Mouse (Mus musculus): ENCODE data around the gene Pfkp.

The Pfkp gene

DNA sequence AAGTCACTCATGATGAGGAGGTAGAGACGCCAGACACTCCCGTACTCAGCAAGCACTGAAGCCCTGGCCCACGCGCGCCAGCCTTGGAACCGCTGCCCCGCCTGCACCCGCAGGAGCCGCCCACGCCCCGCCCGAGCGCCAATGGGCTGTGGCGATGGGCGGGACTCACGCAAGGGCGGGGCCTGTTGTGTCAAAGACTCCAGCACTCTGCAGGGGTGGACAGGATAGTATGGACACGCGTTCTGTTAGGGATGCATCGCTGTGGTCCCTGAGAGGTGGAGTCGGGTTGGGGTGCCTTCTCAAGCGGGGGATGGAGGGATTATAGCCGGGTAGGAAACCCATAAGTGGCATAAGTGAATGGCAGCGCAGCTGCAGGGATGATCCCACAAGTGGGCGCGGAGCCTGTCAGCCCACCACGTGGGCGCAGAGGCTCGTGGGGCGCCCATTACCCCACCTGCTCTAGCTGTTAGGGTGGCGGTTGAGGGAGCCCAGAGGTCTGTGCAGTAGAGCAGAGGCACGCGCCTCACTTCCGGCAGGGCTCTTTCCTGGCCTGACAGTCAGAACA is at the start of gene Pfkp:
Gene Pfkp (minus strand): TSS at position 109 of the 565 bp plus-strand sequence.
- DNase-seq, result peak; percentile 85

DNA sequence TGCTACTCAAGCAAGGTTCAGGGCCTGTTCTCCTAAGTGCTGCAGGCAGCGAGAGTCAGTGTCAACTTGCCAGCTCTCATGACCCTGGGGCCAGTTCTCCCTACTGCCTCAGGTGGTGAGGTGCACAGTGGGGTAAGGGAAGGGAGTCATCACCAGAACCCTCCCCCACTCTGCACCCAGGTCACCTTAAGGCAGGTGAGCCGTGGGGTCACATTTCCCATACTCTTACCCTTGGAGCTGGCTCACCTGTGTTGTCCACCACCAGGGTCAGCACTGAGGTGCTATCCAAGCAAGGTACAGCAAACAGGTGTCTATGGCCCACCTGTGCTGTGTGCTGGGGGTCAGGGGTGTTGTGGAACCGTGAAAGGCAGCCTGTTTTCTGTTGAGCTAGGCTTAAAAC is 42.0 kb upstream of the Pfkp start:
- no peak for DNase-seq

DNA sequence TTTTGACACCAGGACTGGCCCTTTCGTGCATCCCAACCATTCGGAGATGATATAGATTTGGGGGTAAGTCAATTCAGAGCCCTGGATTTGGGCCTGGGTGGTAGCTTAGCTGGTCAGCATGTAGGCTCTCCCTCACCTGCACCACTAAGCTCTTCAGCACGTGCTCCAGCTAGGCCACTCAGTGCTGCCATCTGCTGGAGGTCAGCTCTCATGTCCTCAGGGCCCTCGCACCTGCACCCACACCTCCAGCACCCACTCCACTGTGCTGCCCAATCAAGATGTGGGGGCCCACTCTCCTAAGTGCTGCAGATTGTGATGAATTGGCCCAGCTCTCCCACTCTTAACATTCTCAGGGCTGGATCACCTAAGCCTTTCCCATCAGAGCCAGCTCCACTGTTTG is 41.4 kb upstream of the Pfkp start:
- DNase-seq, result peak; percentile 61

DNA sequence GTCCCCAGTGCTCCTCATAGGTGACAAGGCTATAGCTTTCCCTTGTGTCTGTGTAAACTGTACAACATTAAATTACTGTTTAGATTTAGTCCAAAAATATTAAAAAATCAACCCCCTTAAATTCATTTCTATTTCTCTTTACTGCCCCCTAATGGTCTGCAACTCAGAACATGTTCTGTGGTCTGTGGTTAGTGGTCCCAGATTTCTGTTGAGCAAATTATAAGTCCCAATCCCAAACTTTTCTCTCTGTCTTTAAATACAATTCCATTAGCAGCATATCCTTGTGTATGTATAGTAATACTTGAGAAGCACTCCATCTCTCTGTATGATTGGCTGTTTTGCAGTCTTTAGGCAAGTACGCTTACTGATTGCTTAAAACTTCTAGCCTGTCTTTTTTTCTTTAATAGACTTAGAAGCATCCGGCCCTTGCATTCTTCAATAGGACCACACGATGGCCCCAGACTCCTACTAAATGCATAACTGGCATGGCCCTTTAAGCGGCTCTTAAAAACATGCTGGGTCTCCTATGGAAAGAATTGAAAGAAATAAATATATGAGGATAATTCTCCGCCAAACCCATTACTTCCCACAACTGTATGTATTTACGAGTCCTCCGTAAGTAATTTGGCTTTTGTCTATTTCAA is 40.3 kb upstream of the Pfkp start:
- DNase-seq, result peak; percentile 54

DNA sequence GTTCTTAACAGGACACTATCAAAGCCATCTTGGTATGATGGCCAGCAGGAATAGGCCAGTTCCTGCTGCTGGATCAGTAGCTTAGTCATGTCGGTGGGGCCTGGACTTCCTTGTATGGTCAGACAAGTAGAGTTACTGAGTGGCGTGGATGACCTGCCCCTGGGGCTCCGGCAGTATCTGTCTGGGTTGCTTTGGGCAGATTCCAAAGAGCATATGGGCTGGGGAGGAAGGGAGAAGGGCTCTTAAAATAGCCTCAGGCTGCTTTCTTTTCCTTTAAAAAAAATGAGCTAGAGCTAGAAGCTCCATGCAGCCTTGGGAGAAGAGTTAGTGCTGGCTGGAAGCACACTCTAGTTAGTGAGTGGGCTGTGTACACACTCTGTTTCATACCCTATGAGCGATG is 18.3 kb upstream of the Pfkp start:
- DNase-seq, result no peak

DNA sequence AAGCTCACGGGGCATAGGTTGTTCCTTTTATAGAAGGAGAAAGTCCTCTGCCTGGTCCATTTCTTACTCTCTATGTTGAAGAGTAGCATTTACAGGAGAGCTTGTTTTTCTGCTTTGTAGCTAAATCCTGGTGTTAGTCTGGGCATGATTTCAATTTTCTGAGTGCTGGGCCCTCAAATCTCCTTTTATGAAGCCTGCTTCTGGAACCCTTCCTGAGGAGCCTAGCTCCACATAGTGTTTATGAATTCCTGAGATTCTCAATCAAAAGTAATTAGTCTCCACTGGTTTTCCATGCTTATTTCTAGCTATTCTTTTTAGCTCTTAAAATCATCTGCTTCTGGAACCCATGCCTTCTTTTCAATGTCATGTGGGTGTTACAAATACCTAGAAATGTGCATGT is 16.9 kb upstream of the Pfkp start:
- DNase-seq, result no peak

DNA sequence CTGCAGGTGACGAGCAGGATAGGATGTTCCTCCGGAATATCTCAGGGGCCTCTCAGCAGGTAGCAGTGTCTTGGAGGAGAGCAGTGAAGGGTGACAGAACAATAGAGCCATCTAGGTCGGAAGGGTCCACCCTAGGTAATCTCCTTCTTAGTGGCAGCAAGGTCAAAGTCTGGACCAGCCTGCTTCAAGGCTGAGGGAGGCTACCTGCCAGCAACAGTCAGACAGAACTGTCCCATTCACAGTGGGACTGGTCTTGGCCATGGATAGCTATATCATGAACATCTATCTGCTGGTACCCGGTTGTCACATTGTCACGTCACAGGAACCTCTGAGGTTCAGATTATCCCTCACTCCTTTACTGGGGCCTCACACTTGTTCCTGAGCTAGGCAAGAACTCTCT is 15.6 kb upstream of the Pfkp start:
- no peak for DNase-seq

DNA sequence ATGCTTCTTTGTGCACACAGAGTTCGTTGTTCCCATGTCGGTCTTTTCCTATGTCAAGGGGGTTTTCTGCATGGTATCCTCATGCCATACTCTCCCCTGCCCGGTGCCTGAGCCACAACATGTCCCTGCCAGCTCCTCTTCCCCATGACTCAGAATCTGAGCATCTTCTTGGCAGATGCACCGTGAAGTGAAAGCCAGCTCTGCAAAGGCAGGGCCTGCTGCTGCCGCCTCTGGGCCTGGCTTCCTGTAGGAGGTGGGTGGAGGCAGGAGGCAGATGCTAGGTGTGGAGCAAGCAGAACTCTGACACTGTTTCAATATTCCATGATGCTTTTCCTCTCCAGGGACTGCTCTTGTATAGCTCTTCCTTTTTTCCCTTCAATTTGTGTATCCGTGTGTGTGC is 10.7 kb upstream of the Pfkp start:
- DNase-seq, result no peak

DNA sequence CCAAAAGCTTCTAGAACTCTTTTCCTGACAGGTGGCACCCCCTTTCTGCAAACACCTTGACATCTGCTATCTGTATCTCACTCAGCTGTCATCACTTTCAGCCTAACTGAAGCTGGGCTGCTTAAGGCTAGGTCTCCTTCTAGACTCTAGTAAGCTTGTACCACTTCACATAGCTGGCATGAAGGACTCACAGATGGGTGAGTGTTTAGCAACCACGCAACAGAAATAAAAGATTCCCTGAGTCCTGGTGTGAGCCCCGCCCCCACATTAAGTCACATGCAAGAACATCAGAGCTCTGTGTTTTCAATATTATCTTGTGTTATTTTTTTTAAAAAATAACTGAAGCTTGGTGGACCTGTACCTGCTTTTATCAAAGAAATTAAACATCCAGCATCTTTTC is 8.7 kb upstream of the Pfkp start:
- DNase-seq, result no peak

DNA sequence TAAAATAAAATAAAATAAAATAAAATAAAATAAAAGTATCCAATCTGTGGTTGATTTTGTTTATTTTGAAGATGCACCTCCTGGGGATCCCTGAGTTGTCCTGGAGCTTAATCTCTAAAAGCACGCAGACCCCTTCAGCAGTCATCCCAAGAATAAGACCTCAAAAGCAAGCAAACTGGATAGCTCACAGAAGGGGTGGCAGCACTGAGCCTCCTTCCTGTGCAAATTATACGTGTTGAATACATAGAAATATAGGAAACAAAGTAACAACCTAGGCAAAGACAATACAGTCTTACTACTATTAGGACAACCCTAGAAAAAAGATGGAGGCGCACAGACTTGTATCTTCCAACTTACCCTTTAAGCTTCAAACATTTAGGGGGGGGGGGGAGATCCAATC is 965 bp upstream of the Pfkp start:
- DNase-seq, result no peak

DNA sequence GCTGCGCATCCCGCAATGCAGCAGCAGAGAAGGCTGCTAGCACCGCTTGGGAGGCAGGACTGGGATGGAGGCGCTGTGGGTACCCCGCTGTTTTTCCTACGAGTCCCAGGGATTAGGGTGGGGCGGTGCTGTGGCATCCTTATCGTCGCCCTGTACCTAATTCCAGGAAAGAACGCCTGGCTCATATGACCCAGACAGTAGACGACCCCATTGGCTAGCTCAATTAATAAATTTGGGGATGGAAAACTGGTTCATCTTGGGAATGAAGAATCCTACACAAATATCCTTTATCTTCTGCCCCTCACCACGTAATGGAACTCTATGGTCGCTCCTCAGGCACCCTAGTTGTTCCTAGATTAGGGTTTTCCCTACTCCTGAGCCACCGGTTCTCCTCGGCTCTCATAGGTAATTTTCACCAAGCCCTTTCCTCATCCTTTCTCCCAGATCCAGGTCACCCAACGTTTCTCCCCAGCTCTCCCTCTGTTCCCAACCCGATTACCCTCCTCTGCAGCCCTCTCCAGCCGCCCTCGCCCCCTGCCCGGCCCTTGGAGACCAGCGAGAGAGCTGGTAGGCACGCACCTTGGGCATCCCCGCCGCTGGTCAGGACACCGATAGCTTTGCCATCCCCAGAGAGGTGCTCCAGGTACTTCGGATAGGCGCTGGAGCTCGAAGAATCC is 447 bp downstream of the Pfkp start:
- no peak for DNase-seq

DNA sequence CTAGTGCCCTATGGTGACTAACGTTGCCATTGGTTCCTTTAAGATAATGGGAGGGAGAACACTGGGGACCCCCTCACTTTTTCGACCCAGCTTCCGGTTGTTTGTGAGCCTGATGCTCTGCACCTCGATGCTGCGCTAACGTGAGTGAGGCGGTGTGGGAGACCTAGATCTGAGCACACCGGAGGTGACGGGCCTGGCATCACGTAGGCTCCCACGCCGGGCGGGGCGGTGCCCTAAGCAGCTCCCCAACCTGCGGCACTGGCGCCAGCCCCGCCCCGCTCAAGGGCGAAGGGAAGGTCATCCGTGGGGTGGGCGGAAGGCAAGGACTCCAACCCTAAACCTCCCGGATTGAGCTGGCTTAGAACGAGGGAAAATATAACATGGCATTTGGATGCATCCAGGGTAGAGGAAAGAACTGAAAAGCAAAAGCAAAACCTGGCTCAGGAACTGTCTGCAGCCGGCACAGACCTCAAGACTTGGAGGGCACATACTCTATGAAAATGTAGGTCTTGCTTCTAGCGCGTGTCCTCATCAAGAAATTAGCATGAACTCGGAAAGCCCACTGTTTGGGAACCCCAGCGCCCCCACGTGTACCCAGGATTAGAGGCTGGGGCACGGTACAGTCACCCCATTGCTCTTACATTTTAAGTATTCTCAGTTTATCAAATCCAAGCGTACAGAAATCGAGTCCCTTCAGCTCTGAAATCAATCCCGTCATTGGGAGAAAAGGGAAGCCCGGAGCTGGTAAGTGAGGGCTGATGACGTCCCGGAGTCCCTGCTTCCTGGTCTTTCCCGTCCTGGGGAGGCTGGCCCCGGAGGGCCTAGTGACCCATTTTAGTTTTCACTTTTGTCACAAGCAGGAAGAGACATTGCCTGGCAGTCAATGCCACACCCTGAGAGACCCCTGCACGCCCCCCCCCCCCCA is 1.2 kb downstream of the Pfkp start:
- peak; percentile 52 for DNase-seq

DNA sequence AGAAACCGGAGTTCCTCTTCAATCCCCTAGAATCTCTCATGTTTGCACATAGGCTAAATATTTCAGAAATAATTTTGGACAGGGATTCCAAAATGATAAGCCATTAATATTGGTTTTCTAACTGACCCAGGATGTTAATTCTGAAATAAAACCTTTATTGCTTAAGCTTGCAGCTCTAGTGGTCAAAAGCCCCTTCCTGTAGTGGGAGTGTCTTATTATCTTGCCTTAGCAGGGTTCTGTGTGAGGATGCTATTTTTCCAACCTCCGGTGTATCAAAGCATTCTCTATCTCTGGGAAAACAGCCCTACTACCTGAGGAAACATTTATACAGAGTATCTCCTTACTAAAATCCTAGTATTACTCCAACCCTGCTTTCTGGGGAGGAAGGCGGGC is 1.9 kb downstream of the Pfkp start:
- no peak for DNase-seq

DNA sequence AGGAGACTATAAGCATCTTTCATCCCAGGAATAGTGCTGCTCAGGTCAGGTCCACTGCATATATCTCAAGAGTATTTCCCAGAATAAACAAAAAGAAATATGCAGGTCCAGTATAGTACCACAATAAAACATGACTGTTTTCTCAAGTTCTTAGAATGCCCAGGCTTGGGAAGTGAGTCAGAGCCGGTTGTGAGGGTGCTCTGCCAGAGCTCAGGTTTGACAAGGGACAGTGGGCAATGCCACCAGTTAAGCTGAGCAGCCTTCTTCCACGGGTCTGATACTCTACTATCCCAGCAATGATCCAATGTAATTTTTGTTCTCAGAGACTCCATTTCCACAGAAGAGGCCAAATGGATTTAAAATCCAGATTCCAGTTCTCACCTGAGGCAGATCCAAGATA is 2.3 kb downstream of the Pfkp start:
- DNase-seq, result no peak

DNA sequence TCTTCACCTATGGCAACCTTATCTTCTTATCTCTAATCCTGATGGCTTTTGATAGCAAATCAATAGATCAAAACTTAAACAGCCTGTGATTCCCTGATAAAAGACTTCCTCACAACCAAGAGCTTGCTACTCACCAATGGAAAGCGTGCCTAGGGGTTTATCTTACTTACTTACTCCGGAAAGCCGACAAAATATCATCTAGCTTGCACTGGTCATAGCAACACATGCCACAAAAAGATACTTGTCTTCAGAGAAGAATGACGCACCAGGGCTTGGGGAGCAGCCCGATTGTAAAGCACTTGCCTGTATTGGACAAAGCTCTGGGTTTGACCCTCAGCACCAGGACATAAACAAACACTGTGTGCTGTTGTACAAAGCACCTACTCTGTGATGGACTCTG is 4.6 kb downstream of the Pfkp start:
- DNase-seq, result no peak

DNA sequence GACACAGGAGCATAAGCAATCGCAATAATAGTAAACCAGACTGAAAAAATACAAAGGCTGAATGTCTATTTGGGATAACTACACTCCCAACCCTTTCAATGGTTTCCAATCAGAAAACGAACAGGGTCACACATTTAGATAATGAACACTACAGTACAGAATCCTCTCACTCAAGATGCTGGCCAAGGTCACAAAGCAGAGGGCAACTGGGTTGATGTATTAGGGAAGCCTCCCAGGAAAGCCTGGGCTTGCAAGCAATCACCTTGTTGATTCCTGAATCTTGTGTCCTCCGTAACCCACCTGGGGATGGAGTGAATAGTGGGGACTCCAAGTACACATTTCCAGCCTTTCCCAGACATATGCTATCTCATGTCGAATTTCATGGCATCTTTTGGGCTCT is 5.6 kb downstream of the Pfkp start:
- DNase-seq, result no peak

DNA sequence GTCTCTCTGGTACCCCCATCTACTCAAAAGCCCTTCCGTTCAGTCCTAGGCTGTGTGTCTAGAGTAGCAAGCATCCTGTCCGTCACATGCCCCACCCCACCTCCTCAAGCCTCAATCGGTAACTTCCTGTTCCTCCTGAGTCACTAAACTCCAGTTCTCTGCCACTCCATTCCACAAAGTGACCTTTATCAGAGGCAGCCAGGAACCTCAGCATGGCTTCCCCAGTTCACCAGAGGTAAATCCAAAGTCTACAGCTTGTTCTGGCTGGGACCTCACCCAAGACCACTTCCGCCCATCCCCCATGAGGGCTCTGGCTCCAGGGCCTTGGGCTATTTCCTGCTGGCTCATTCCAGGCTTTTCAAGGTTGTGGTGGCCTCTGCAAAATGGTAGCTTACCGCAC is 6.1 kb downstream of the Pfkp start:
- DNase-seq, result peak; percentile 64

DNA sequence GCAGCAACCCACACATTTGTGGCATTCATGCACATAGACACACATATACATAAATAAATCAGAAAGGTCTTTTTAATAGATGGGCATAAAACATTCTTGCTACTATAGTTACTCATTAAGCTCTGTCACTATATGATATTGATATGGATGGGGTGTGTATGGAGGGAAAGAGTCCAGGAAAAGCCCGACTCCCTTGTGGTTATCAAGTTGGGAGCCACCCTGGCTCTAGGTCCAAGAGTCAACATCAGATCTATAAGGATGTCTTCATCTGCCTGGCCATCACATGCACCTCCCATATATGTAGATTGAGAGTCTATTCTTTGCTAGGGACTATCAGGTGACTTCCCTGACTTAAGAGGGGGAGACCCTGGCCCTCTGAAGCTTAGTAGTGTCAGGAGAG is 7.1 kb downstream of the Pfkp start:
- DNase-seq, result no peak

DNA sequence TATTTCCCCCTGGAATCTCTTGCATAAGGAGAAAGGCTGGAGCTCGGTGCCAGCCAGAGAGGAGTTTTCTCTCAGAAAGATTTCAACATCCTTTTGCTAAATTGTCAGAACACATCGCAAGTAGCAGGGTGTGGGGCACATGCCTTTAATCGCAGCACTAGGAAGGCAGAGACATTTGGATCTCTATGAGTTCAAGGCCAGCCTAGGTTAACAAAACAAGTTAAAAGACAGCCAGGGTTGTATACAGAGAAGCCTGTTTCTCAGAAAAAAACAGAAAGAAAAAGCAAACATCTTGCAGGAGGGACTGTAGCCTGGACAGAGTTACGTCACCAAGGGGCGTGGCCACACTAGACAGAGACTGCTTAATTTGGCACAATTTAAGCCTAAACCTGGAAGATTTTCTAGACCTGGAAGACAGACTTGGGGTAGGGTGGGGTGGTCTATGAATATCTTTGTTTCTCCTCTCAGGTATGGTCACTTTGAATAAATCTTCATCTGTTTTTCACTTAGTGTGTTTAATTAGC is 9.0 kb downstream of the Pfkp start:
- no peak for DNase-seq

DNA sequence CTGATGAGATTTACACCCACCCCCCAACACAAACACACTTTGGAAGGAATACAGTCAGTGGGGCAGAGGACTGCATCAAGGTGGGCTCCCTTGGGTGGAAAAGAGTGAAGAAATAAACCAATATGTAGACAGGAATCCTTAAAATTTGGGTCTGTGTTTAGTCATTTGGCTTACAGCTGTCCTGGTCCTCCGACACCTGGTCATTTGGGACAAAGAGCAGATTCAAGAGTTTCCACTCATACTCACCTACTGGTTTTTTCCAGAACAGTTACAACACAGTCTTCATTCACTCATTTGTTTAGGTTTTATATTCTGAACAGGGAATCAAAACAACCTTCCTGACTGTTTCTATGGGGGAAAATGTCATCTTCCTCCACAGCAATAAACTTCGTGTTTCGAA is 9.6 kb downstream of the Pfkp start:
- DNase-seq, result no peak

DNA sequence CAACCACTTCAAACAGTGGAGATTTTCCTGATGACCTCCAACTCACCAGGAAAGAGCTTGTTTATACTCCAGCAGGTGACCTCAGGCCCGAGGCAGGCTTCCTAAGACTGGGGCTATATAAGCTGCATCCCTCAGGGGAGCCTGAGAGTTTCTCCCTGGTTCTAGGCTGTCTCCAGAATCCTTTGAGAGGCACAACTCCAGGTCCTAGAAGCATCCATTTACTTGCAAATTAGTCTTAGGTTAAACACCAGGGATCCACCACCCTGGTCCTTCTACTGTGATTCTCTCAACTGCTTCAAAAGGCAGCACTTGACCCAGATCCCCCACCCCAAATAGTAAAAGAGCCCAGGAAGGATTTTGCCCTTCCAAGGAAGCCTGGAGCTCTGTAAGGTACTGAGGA is 10.2 kb downstream of the Pfkp start:
- DNase-seq, result no peak

DNA sequence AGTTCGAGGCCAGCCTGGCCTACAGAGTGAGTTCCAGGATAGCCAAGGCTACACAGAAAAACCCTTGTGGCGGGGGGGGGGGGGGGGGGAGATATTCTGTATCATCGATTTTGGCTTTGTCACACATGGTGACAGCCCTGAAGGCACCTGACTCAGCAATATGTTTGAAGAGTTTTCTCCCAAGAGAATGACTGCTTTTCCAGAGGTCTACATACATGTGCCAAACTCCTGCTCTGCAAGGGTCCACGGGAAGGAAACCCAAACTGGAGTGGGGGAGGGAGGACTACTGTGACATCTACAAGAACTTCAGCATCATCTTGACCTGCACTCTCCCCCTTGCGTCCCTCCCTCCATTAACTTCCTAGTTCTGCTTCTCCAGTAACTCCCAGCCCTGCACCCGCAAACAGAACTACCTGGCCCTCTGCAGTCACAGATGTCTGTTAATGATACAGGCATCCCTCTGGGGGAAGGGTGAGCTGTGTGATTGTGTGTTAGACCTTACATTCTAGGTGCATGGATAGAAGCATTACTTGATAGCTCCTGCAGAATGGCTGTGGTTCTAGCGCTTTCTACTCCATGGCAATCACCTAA is 10.9 kb downstream of the Pfkp start:
- no peak for DNase-seq

DNA sequence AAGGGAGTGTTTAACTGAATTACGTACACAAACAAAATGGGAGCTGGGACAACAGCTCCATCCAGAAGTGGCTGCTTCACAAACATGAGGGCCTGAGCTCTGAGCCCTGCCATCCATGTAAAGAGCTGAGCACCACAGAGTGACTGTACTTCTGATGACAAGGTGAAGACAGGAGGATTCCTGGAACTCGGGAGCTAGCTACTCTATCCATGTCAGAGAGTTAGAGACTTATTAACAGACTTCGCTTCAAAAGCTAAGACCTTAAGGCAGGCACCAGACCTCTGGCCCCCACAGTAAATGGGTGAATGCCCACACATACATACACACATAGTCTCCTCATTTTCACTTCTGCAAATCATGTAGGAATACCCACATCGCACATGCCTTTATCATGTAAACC is 11.6 kb downstream of the Pfkp start:
- DNase-seq, result no peak

Data from kidney, adult 9 months (tissue).